Mouse (Mus musculus): ENCODE data around the gene Atf7. TPM values are rescaled to one million over a fixed set of nuclear protein-coding genes. Genes with fewer than 3 reads are reported as not detected.

Atf7 gene
- total and polyA plus RNA-seq, 2 experiments from 2014 or later = 13.5 to 15.0 TPM

DNA sequence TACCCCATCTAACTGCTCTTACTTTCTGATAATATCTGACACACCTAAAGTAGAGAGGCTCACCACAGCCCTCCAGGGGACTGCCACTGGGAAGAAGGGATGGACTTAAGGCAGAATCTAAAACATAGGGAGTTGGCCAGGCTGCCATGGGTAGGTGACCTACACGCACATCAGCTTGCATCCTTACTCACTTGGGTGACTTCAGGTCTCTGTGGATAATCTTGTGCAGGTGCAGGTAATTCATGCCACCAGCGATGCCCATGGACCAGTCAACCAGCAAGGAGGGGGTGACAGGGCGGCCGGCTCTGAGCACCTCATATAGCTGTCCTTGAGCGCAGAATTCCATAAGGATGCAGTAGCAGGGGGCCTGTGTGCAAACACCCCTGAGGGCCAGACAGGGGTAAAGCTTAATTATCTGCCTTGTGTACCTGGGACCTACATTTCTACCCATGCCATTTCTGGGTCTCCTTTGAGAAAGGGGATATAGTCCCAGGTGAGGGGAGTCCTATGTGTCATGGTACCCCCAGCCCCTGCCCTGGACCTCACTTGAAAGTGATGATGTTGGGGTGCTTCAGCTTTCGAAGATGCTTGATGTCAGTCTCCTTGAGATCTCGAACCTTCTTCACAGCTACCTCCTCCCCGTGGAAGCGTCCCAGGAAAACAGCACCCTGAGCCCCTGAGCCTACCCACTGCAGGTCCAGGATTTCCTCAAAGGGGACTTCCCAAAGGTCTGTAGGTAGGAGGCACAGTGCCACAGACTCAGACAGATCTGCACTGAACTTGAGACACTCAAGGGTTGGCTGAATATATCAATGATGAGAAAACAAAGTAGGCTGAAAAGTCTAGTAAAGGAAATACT, 121.1 kb downstream of the Atf7 start:
- ATAC-seq (no peak), DNase-seq (ENCODE audit: low spot score) (no peak)
- Histone ChIP-seq H3K36me3 (ENCODE audit: insufficient read depth, low read length) (peaks cover 71% of the 10 kb centered on the region), H3K4me3 (ENCODE audit: low read length) (no peak overlapping the region), H3K9ac (replicated peaks; ENCODE audit: low read length) (no peak overlapping the region), H3K4me2 (ENCODE audit: low read depth, low read length) (no peak overlapping the region), H3K4me1 (ENCODE audit: insufficient read depth, low read length) (peaks cover 3% of the 10 kb centered on the region; the same call in 1 of the 2 replicates), H3K27ac (no peak overlapping the region), H3K27me3 (ENCODE audit: insufficient read depth, low read length) (no peaks in the 10 kb centered on the region), H3K9me3 (ENCODE audit: low read length) (no peaks in the 10 kb centered on the region)
- TF ChIP-seq CTCF (IDR thresholded peaks at IDR 0.05; ENCODE audit: low read depth) = no peak
- WGBS = 91% methylated on average over 9 of the region's 9 CpGs

DNA sequence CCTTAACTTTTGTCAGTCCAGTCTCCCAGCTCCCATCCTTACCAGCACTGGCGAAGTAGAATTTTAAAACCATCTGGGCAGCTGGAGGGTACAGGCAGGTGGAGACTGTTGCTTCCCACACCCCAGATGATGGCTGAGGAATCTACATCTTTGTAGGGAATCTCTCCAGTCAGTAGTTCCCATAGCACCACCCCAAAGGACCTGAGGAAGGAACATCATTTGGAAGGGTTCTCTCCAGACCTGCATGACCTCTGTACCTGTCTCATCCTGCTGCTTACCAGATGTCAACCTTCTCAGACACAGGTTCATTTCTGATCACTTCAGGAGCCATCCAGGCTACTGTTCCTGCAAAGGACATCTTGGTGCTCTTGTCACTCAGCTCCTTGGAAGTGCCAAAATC, 121.8 kb downstream of the Atf7 start, which contains the start of gene Gm10337:
Gene Gm10337 (plus strand): TSS at position 276 of the 400 bp plus-strand sequence.
- no peak for ATAC-seq
- H3K4me1 ChIP-seq (ENCODE audit: insufficient read depth, low read length) = no peaks in the 10 kb centered on the region
- H3K27ac ChIP-seq = no peak within 1 kb of the TSS
- H3K9ac ChIP-seq (replicated peaks; ENCODE audit: low read length) = no peak within 1 kb of the TSS
- 94% methylated on average over 1 of the region's 1 CpGs for WGBS
- H3K27me3 ChIP-seq (ENCODE audit: insufficient read depth, low read length) = no peaks in the 10 kb centered on the region
- H3K4me3 ChIP-seq (ENCODE audit: low read length) = no peak within 1 kb of the TSS
- peaks cover 76% of the 10 kb centered on the region for H3K36me3 ChIP-seq (ENCODE audit: insufficient read depth, low read length)
- H3K4me2 ChIP-seq (ENCODE audit: low read depth, low read length) = no peak within 1 kb of the TSS
- no peak for TF ChIP-seq CTCF (IDR thresholded peaks at IDR 0.05; ENCODE audit: low read depth)
- no peaks in the 10 kb centered on the region for H3K9me3 ChIP-seq (ENCODE audit: low read length)
- DNase-seq (ENCODE audit: low spot score) = no peak

DNA sequence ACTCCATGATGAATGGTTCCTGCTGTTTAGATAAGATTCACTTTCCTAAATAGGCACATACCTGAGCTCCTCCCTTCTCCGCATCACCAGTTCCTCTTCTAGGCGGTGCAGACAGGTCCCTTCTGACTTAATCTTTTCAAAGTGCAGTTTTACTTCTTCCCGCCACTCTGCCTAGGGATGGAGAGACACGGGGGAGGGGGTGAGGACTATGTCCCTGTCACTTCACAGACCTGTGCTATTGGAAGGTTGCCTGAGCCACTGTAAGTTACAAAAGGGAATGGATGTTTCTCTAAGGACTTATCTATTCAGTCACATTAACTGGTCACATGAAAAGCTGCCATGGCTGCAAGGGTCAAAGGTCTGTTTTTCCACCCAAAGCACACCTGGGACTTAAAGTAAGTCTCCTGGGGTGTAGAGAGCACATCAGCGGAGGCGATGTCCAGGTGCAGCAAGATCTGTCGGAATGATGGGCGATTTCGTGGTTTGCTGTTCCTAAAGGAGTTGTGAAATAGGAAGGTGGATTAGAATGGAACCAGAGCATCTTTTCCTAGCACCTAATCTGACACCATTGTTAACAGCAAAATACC, 122.9 kb downstream of the Atf7 start:
- Histone ChIP-seq H3K4me2 (ENCODE audit: low read depth, low read length) (no peak overlapping the region), H3K4me1 (ENCODE audit: insufficient read depth, low read length) (no peaks in the 10 kb centered on the region), H3K9ac (replicated peaks; ENCODE audit: low read length) (no peak overlapping the region), H3K36me3 (ENCODE audit: insufficient read depth, low read length) (peaks cover 80% of the 10 kb centered on the region), H3K4me3 (ENCODE audit: low read length) (no peak overlapping the region), H3K9me3 (ENCODE audit: low read length) (no peaks in the 10 kb centered on the region), H3K27me3 (ENCODE audit: insufficient read depth, low read length) (no peaks in the 10 kb centered on the region), H3K27ac (no peak overlapping the region)
- no peak for TF ChIP-seq CTCF (IDR thresholded peaks at IDR 0.05; ENCODE audit: low read depth)
- 82% methylated on average over 9 of the region's 9 CpGs for WGBS
- no peak for DNase-seq (ENCODE audit: low spot score)
- no peak for ATAC-seq

DNA sequence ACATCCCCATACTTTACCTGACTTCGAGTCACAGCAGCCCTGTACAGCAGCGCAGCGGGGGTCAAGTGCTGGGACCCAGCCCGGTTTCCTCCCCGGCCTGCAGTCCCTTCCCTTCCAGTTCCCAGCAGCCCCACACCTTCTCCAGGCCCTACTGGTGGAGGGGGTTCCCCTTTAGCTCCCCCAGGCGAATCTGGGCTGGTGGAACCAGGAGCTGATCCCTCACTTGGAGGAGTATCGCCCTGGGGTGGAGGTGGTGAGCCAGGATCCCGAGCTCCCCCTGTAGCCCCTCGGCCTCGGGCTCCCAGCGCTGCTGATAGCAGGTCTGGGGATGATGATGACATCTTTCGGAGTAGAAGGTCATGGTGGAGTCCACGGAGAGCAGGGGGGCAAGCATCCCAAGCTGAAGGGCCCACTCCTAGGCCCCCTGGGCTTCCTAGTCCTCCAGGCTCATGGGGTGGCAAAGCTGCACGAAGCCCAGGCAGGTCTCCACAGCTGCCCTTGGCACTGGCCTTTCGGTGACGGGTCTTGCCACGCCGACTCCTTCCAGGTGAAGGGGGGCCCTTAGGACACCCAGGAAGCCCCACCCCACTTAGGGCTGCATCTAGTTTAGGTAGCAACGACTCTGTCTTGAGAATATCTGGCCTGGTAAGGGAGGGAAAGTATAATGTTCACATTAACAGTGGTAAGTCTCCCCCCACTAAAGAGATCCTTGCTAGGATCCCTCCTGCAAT, 124.0 kb downstream of the Atf7 start:
- no peak overlapping the region for H3K4me2 ChIP-seq (ENCODE audit: low read depth, low read length)
- TF ChIP-seq CTCF (IDR thresholded peaks at IDR 0.05; ENCODE audit: low read depth) = no peak
- WGBS = 91% methylated on average over 19 of the region's 19 CpGs
- no peak overlapping the region for H3K9ac ChIP-seq (replicated peaks; ENCODE audit: low read length)
- no peak overlapping the region for H3K4me3 ChIP-seq (ENCODE audit: low read length)
- H3K36me3 ChIP-seq (ENCODE audit: insufficient read depth, low read length) = peaks cover 81% of the 10 kb centered on the region
- DNase-seq (ENCODE audit: low spot score) (no peak), ATAC-seq (0 out of 2 replicates have a peak, but pooled peaks have one; percentile 19)
- H3K4me1 ChIP-seq (ENCODE audit: insufficient read depth, low read length) = no peaks in the 10 kb centered on the region
- H3K27me3 ChIP-seq (ENCODE audit: insufficient read depth, low read length) = no peaks in the 10 kb centered on the region
- no peaks in the 10 kb centered on the region for H3K9me3 ChIP-seq (ENCODE audit: low read length)
- no peak overlapping the region for H3K27ac ChIP-seq

DNA sequence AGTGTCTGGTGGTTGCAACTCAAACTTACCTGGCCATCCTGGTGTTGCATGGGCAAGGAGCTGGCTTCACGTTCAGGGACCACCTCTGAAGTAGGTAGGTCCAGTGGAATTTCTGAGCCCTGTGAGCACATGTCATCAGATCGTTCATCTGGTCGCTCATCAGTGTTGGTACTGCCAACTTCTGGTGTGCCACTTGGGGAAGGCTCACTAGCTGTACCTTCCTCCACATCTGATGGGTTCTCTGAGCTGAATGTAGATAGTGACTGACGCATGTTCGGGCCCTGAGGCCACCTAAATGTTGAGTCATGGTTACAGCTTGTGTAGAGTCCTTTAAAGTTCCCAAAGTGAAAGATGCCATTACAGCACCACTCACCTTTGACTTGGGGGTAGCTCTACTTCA, 124.8 kb downstream of the Atf7 start:
- no peak overlapping the region for H3K9ac ChIP-seq (replicated peaks; ENCODE audit: low read length)
- ATAC-seq (no peak), DNase-seq (ENCODE audit: low spot score) (no peak)
- no peaks in the 10 kb centered on the region for H3K9me3 ChIP-seq (ENCODE audit: low read length)
- H3K4me2 ChIP-seq (ENCODE audit: low read depth, low read length) = no peak overlapping the region
- WGBS = 94% methylated on average over 5 of the region's 5 CpGs
- H3K4me1 ChIP-seq (ENCODE audit: insufficient read depth, low read length) = no peaks in the 10 kb centered on the region
- H3K27me3 ChIP-seq (ENCODE audit: insufficient read depth, low read length) = no peaks in the 10 kb centered on the region
- no peak overlapping the region for H3K4me3 ChIP-seq (ENCODE audit: low read length)
- no peak for TF ChIP-seq CTCF (IDR thresholded peaks at IDR 0.05; ENCODE audit: low read depth)
- peaks cover 73% of the 10 kb centered on the region for H3K36me3 ChIP-seq (ENCODE audit: insufficient read depth, low read length)
- no peak overlapping the region for H3K27ac ChIP-seq

DNA sequence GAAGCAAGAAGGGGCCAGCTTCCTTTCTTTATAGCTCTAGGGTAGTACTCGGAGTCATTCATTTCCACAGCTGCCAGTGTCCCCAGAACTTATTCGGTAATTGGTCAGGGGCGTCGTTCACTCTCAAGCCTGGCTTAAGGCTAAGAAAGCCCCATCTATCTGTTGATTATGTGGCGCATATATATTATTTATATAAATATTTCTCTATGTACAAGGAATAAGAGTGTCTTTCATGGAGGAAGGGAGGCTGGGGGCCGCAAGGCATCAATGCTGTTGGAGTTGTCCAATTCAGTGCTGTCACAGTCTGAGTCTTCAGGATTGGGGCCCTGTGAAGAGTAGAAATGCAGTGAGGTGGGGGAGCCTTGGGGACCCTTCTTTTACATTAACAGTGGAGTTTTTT, 125.4 kb downstream of the Atf7 start:
- TF ChIP-seq CTCF (IDR thresholded peaks at IDR 0.05; ENCODE audit: low read depth) = no peak
- peaks cover 67% of the 10 kb centered on the region for H3K36me3 ChIP-seq (ENCODE audit: insufficient read depth, low read length)
- no peak overlapping the region for H3K4me2 ChIP-seq (ENCODE audit: low read depth, low read length)
- DNase-seq (ENCODE audit: low spot score) = no peak
- H3K27me3 ChIP-seq (ENCODE audit: insufficient read depth, low read length) = no peaks in the 10 kb centered on the region
- H3K4me3 ChIP-seq (ENCODE audit: low read length) = no peak overlapping the region
- no peak for ATAC-seq
- H3K4me1 ChIP-seq (ENCODE audit: insufficient read depth, low read length) = no peaks in the 10 kb centered on the region
- 85% methylated on average over 6 of the region's 6 CpGs for WGBS
- H3K9ac ChIP-seq (replicated peaks; ENCODE audit: low read length) = no peak overlapping the region
- no peaks in the 10 kb centered on the region for H3K9me3 ChIP-seq (ENCODE audit: low read length)
- no peak overlapping the region for H3K27ac ChIP-seq
